Comparison of ENCODE assay signal across 13 mouse cellular contexts in genomic region chr5:77473896-77474486, GRCm38 (mm10).
A peak's percentile ranks its signal among the peaks of the same experiment; 100 is the strongest.
DNase-seq lines count a peak whose midpoint lies in the region; ATAC-seq and TF ChIP-seq lines count a peak whose summit lies in the region.
"Had no signal": no experiment of that assay in that cellular context is flagged by ENCODE, and none has a peak within 500 bp of the region (broad histone marks: within the 10 kb centered on the region; RNA-seq: fewer than 3 reads in every experiment).

No protein-coding gene starts in this region.

- ATAC-seq in intestine, embryonic 16.5 days = 0 out of 2 replicates have a peak, but pooled peaks have one; percentile 21
- no peak for ATAC-seq in intestine, postnatal 0 days
- ATAC-seq: CD4-positive, CD25-positive, alpha-beta regulatory T cell, adult 4 months; liver, postnatal 0 days had no signal

- H3K9me3 ChIP-seq in intestine, embryonic 16.5 days (ENCODE audit: control insufficient read depth, low read length) = no peaks in the 10 kb centered on the region
- no peaks in the 10 kb centered on the region for H3K9me3 ChIP-seq in intestine, postnatal 0 days (ENCODE audit: control insufficient read depth)
- H3K9me3 ChIP-seq: limb, embryonic 15.5 days; midbrain, embryonic 10.5 days had no signal

- H3K36me3 ChIP-seq in intestine, embryonic 16.5 days (ENCODE audit: control insufficient read depth, insufficient read depth, low read length) = no peaks in the 10 kb centered on the region
- no peaks in the 10 kb centered on the region for H3K36me3 ChIP-seq in intestine, postnatal 0 days (ENCODE audit: control insufficient read depth, insufficient read depth)
- H3K36me3 ChIP-seq: limb, embryonic 15.5 days; midbrain, embryonic 10.5 days had no signal

- H3K4me1 ChIP-seq in intestine, embryonic 16.5 days (ENCODE audit: control insufficient read depth, insufficient read depth, low read length) = no peaks in the 10 kb centered on the region
- H3K4me1 ChIP-seq in intestine, postnatal 0 days (replicated peaks; ENCODE audit: control insufficient read depth, insufficient read depth, low read length) = no peaks in the 10 kb centered on the region
- H3K4me1 ChIP-seq: limb, embryonic 15.5 days; midbrain, embryonic 10.5 days had no signal

- H3K27ac ChIP-seq in intestine, embryonic 16.5 days (ENCODE audit: low read length) = no peak overlapping the region
- H3K27ac ChIP-seq in intestine, postnatal 0 days (ENCODE audit: low read depth, low read length) = no peak overlapping the region
- H3K27ac ChIP-seq: heart, adult 2 months; limb, embryonic 15.5 days; midbrain, embryonic 10.5 days had no signal

- H3K9ac ChIP-seq in intestine, embryonic 16.5 days (ENCODE audit: low read depth, low read length) = no peak overlapping the region
- no peak overlapping the region for H3K9ac ChIP-seq in intestine, postnatal 0 days (ENCODE audit: low read depth, low read length)
- H3K9ac ChIP-seq: limb, embryonic 15.5 days; liver, postnatal 0 days had no signal

- no peaks in the 10 kb centered on the region for H3K27me3 ChIP-seq in intestine, embryonic 16.5 days (replicated peaks; ENCODE audit: control insufficient read depth, insufficient read depth, low read length)
- H3K27me3 ChIP-seq in intestine, postnatal 0 days (replicated peaks; ENCODE audit: control insufficient read depth, insufficient read depth, low read length) = no peaks in the 10 kb centered on the region
- H3K27me3 ChIP-seq: limb, embryonic 15.5 days had no signal

- WGBS in intestine, embryonic 16.5 days = 63% methylated on average over 8 of the region's 8 CpGs
- 68% methylated on average over 8 of the region's 8 CpGs for WGBS in intestine, postnatal 0 days

- no peak for TF ChIP-seq CTCF in intestine, postnatal 0 days (IDR thresholded peaks at IDR 0.05; ENCODE audit: low read depth)

- no peak overlapping the region for H3K4me3 ChIP-seq in intestine, embryonic 16.5 days (ENCODE audit: low read length)
- no peak overlapping the region for H3K4me3 ChIP-seq in intestine, postnatal 0 days (ENCODE audit: low read depth, low read length)
- H3K4me3 ChIP-seq: heart, adult 2 months; limb, embryonic 15.5 days; midbrain, embryonic 10.5 days had no signal

- H3K4me2 ChIP-seq in intestine, embryonic 16.5 days (ENCODE audit: low read depth, low read length) = no peak overlapping the region
- H3K4me2 ChIP-seq in intestine, postnatal 0 days (replicated peaks; ENCODE audit: low read depth) = no peak overlapping the region
- H3K4me2 ChIP-seq: limb, embryonic 15.5 days had no signal

- peak; percentile 14 for DNase-seq in cerebellum, adult 9-10 months
- DNase-seq in cerebellum, adult 9-11 months = no peak
- DNase-seq in 3T3-L1 (ENCODE audit: low read depth, low spot score) = peak; percentile 49
- DNase-seq in brain, adult 2 months (ENCODE audit: low read depth, low spot score) = peak; percentile 71
- no peak for DNase-seq in layer of hippocampus, adult 8-10 months (ENCODE audit: low spot score in 2 of 2)
- DNase-seq: heart, adult 2 months; liver, postnatal 0 days; lung, postnatal 36 days had no signal

Comparison
In these comparisons a context has a peak if more than half of its experiments do, and no peak if none do; other contexts are left out.
1. DNase-seq: peak in cerebellum, adult 9-10 months (single experiment), 3T3-L1 (single experiment) and brain, adult 2 months (single experiment); none in cerebellum, adult 9-11 months (single experiment) and layer of hippocampus, adult 8-10 months (0 of 2).